Mouse (Mus musculus) hindbrain, postnatal 0 days (tissue): Measurements from ENCODE around the gene Ak3. TPM values are rescaled to one million over a fixed set of nuclear protein-coding genes. Genes with fewer than 3 reads are reported as not detected.
"Not testable (repeated sequence)": the region's sequence is repeated elsewhere in the genome, so short reads cannot be mapped to it uniquely, and the experiment has no call there.

Source experiments
- ATAC-seq: fragments of 200-750 bp; cut with Nextera tagmentation; 2 replicates; pipeline ENCODE4 v1.8.0; 2017; ENCODE audit warnings: mild to moderate bottlenecking, moderate TSS enrichment, moderate library complexity
- DNase-seq: peaks from one replicate; pipeline ENCODE4 v3.0.0-alpha.2; 2015; ENCODE audit warnings: low spot score
- H3K27ac ChIP-seq: fragments of 300-500 bp; sonication (generic); 2 replicates; pipeline ENCODE4 v1.5.1; 2014; ENCODE audit warnings: mild to moderate bottlenecking
- H3K27me3 ChIP-seq: fragments of 300-500 bp; sonication (generic); 2 replicates; pipeline ENCODE4 v1.6.1; 2014; ENCODE audit warnings: low read length, mixed read lengths; ENCODE audit not compliant: insufficient read depth
- H3K36me3 ChIP-seq: fragments of 300-500 bp; sonication (generic); 2 replicates; pipeline ENCODE4 v1.6.1; 2014; ENCODE audit warnings: low read length, mixed read lengths; ENCODE audit not compliant: insufficient read depth
- H3K4me1 ChIP-seq: fragments of 300-500 bp; sonication (generic); 2 replicates; pipeline ENCODE4 v1.6.1; 2014; ENCODE audit warnings: antibody characterized with exemption, low read length, mixed read lengths; ENCODE audit not compliant: insufficient read depth
- H3K4me2 ChIP-seq: fragments of 300-500 bp; sonication (generic); 2 replicates; pipeline ENCODE4 v1.6.1; 2014; ENCODE audit warnings: low read depth, mild to moderate bottlenecking, low read length, moderate library complexity, mixed read lengths
- H3K4me3 ChIP-seq: fragments of 300-500 bp; sonication (generic); 2 replicates; pipeline ENCODE4 v1.5.1; 2014; ENCODE audit warnings: low read length
- H3K9ac ChIP-seq: fragments of 300-500 bp; sonication (generic); replicated peaks from 2 replicates; pipeline ENCODE4 v1.6.1; 2014; ENCODE audit warnings: mild to moderate bottlenecking, low read length, moderate library complexity, mixed read lengths
- H3K9me3 ChIP-seq: fragments of 300-500 bp; sonication (generic); 2 replicates; pipeline ENCODE4 v1.6.1; 2016; ENCODE audit warnings: low read length, mixed read lengths
- CTCF ChIP-seq: IDR thresholded peaks from 2 replicates; pipeline ENCODE4 v1.5.1; 2016; ENCODE audit warnings: antibody characterized with exemption, control low read depth, low read depth
- WGBS: fragments of 180-500 bp; shearing (Covaris S2); extraction: QIAGEN DNeasy Blood & Tissue Kit; methylation state at CpG from one replicate; pipeline ENCODE4 v1.1.7; 2014; 5-methylcytosine and 5-hydroxymethylcytosine counted together
- polyA plus RNA-seq: library from polyadenylated mRNA; unstranded; fragments of >200 nt; fragmentation: Nextera tagmentation; extraction: Ambion mirVana; gene quantifications from 2 replicates; pipeline ENCODE4 v1.2.1, GENCODE M21; 2015
- total RNA-seq: library from RNA; depleted of rRNA; stranded (reverse); fragments of >200 nt; gene quantifications from 2 replicates; pipeline ENCODE4 v1.2.3, GENCODE M21; 2014

The Ak3 gene
- total and polyA plus RNA-seq, 2 experiments from 2014 or later = 67.4 to 86.9 TPM

DNA sequence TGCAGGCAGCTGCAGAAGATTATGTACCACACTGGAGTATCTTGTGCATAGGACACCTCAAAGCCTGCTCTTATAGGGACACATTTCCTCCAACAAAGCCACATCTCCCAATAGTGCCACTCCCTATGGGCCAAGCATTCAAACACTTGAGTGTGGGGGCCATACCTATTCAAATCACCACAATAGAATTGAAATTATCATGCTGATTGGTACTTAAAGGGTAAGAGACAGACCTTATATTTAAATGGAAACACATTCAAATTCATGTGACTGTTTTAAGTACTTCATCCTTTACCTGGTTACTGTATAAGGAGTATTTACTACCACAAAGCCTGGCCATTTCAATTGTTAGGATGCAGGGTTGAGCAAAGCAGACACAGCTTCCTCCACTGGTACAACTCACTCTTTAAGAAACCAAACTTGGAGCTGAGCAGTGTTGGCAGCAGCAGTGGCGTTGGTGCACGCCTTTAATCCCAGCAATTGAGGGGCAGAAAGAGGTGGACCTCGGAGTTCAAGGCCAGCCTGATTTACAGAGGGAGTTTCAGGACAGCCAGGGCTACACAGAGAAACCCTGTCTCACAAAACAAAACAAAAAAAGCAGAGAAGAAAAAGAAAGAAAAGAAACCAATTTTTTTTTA, 39.6 kb downstream of the Ak3 start:
- DNase-seq (no peak), ATAC-seq (no peak)
- Histone ChIP-seq H3K27ac (no peak overlapping the region), H3K9me3 (no peaks in the 10 kb centered on the region), H3K27me3 (no peaks in the 10 kb centered on the region), H3K4me1 (no peaks in the 10 kb centered on the region), H3K4me3 (no peak overlapping the region), H3K36me3 (peaks cover 29% of the 10 kb centered on the region), H3K9ac (no peak overlapping the region), H3K4me2 (no peak overlapping the region)
- 80% methylated on average over 3 of the region's 3 CpGs for WGBS
- no peak for TF ChIP-seq CTCF

GRCm38 (mm10) chr19:29000321-29000720, 47.4 kb downstream of the Ak3 start:
- not testable (repeated sequence) for ATAC-seq, H3K9me3 ChIP-seq, H3K27ac ChIP-seq, H3K9ac ChIP-seq, H3K4me3 ChIP-seq, H3K4me2 ChIP-seq, DNase-seq, H3K4me1 ChIP-seq, H3K27me3 ChIP-seq
- H3K36me3 ChIP-seq = peaks cover 17% of the 10 kb centered on the region; the same call in 1 of the 2 replicates
- 97% methylated on average over 16 of the region's 16 CpGs for WGBS

DNA sequence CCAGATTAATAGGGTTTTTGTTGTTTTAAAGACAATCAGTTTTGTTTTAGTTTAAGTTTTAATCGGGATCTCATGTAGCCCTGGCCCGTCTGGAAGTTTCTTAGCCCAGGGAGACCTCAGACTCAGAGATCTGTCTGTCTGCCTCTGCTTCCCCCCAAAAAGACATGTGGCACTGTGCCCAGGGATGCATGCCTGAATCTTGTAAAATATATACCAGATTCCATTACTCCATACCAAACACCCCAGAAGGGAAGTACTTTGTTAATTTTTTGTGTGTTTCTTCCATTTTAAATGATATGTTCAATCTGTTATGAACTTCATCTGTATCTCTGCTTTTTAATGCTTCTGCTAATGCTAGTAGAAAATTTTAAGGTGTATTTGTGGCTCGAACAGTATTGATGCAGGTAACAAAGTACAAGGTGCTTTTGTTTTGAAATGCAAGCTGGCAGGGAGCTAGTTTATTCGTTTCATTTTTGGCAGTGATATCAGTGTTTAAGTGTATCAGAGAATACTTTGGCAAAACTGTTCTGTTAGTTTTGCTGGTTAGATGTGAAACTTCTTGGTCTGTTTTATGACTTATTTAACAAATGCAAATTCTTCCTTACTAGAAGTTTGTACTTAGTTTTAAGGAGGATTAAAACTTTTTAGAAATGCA, 49.7 kb downstream of the Ak3 start:
- Histone ChIP-seq H3K4me2 (no peak overlapping the region), H3K36me3 (peaks cover 17% of the 10 kb centered on the region; the same call in 1 of the 2 replicates), H3K27me3 (no peaks in the 10 kb centered on the region), H3K9ac (no peak overlapping the region), H3K27ac (no peak overlapping the region), H3K4me1 (no peaks in the 10 kb centered on the region), H3K4me3 (no peak overlapping the region), H3K9me3 (no peaks in the 10 kb centered on the region)
- ATAC-seq (no peak), DNase-seq (no peak)
- WGBS = 81% methylated on average over 4 of the region's 4 CpGs
- TF ChIP-seq CTCF = no peak

- Histone ChIP-seq H3K9ac (no peak overlapping the region), H3K36me3 (0 out of 2 replicates have a peak, but pooled peaks cover 11% of the 10 kb centered on the region), H3K27ac (peak overlapping the region; percentile 70), H3K27me3 (no peaks in the 10 kb centered on the region), H3K4me3 (no peak overlapping the region), H3K4me1 (0 out of 2 replicates have a peak, but pooled peaks cover 3% of the 10 kb centered on the region), H3K4me2 (0 out of 2 replicates have a peak overlapping the region, but pooled peaks have one; percentile 11), H3K9me3 (no peaks in the 10 kb centered on the region)
- no peak for DNase-seq
- ATAC-seq = no peak
- TF ChIP-seq CTCF = no peak
- 86% methylated on average over 5 of the region's 5 CpGs for WGBS
These were observed 52.4 kb downstream of the Ak3 start for GRCm38 (mm10) chr19:28995366-28995765.

DNA sequence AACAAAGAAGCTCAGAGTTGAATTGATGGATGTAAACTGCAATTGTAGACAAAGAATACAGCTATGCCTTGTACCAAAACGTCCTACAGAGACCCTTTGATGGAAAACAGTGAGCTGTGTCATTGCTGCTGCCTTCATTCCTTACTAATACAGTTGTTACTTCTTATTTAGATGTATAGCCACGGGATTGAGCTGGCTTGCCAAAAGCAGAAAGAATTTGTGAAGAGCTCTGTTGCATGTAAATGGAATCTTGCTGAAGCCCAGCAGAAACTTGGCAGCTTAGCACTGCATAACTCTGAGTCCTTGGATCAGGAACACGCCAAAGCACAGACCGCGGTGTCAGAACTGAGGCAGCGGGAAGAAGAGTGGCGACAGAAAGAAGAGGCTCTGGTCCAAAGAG, 52.9 kb downstream of the Ak3 start:
- Histone ChIP-seq H3K9ac (no peak overlapping the region), H3K27me3 (no peaks in the 10 kb centered on the region), H3K4me2 (no peak overlapping the region), H3K9me3 (no peaks in the 10 kb centered on the region), H3K4me1 (0 out of 2 replicates have a peak, but pooled peaks cover 3% of the 10 kb centered on the region), H3K36me3 (0 out of 2 replicates have a peak, but pooled peaks cover 6% of the 10 kb centered on the region), H3K4me3 (no peak overlapping the region), H3K27ac (peak overlapping the region; percentile 70)
- DNase-seq (peak; percentile 79), ATAC-seq (peak; percentile 85)
- WGBS = 34% methylated on average over 7 of the region's 7 CpGs
- TF ChIP-seq CTCF = no peak

DNA sequence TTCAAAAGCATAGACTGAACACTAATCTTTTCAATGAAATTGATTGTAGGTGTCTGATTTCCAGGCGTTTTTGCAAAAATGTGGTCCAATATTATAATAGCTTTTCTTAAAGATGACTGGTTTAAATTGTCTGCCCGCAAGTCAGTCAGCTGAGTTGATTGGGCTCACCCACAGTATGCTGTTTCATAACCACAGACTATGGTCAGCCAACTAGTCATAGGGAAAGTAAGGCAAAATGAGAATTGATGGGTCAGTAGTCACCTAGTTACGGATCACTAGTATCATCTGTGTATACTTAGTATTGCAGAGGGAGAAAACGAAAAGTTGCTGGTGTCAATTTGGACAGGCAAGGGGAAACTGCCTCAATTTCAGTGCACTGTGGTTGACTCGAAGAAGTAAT, 56.4 kb downstream of the Ak3 start:
- Histone ChIP-seq H3K27ac (no peak overlapping the region), H3K36me3 (no peaks in the 10 kb centered on the region), H3K9me3 (no peaks in the 10 kb centered on the region), H3K4me1 (0 out of 2 replicates have a peak, but pooled peaks cover 3% of the 10 kb centered on the region), H3K4me2 (peak overlapping the region; percentile 64), H3K9ac (peak overlapping the region; percentile 92; the same call in 1 of the 2 replicates), H3K27me3 (no peaks in the 10 kb centered on the region), H3K4me3 (peak overlapping the region; percentile 94)
- ATAC-seq (no peak), DNase-seq (no peak)
- 68% methylated on average over 5 of the region's 5 CpGs for WGBS
- TF ChIP-seq CTCF = no peak
